Comparison of ENCODE assay signal across 7 mouse cellular contexts in genomic region chr1:69107485-69108158, GRCm38 (mm10). TPM values are rescaled to one million over a fixed set of nuclear protein-coding genes. Genes with fewer than 3 reads are reported as not detected.
DNase-seq lines count a peak whose midpoint lies in the region; ATAC-seq lines count a peak whose summit lies in the region.

Gene Erbb4 (minus strand): TSS chr1:69108059.

- peak within 1 kb of the TSS; percentile 71 for H3K4me3 ChIP-seq in forebrain, embryonic 13.5 days
- peak within 1 kb of the TSS; percentile 85 for H3K4me3 ChIP-seq in hindbrain, embryonic 15.5 days
- peak within 1 kb of the TSS; percentile 61 for H3K4me3 ChIP-seq in midbrain, embryonic 12.5 days

- H3K9me3 ChIP-seq in forebrain, embryonic 13.5 days (replicated peaks), result no peaks in the 10 kb centered on the region
- H3K9me3 ChIP-seq in hindbrain, embryonic 15.5 days, result no peaks in the 10 kb centered on the region
- H3K9me3 ChIP-seq in midbrain, embryonic 12.5 days, result no peaks in the 10 kb centered on the region

- DNase-seq in R1 (ENCODE audit: low read depth, low spot score), result peak; percentile 22
- DNase-seq in left cerebral cortex, adult 8-10 months (ENCODE audit: low spot score in 2 of 2), result peak in 1 of 2 experiments; percentile 12
- DNase-seq in testis, postnatal 14 days (ENCODE audit: low spot score), result peak; percentile 12

- H3K4me1 ChIP-seq in forebrain, embryonic 13.5 days, result peaks cover 23% of the 10 kb centered on the region
- peaks cover 28% of the 10 kb centered on the region for H3K4me1 ChIP-seq in hindbrain, embryonic 15.5 days (replicated peaks)
- H3K4me1 ChIP-seq in midbrain, embryonic 12.5 days, result peaks cover 19% of the 10 kb centered on the region

- H3K9ac ChIP-seq in forebrain, embryonic 13.5 days, result peak within 1 kb of the TSS; percentile 76
- H3K9ac ChIP-seq in hindbrain, embryonic 15.5 days, result peak within 1 kb of the TSS; percentile 76
- H3K9ac ChIP-seq in midbrain, embryonic 12.5 days (replicated peaks), result peak within 1 kb of the TSS; percentile 75

- ATAC-seq in cerebellum, adult (ENCODE audit: insufficient number of reproducible peaks, low FRiP score, low TSS enrichment), result 0 out of 2 replicates have a peak, but pooled peaks have one; percentile 10
- ATAC-seq in forebrain, embryonic 13.5 days, result peak; percentile 57
- peak; percentile 43 for ATAC-seq in hindbrain, embryonic 15.5 days (ENCODE audit: low FRiP score, low read depth)
- ATAC-seq in midbrain, embryonic 12.5 days (ENCODE audit: low FRiP score, low read depth), result peak; percentile 20

- WGBS in forebrain, embryonic 13.5 days, result under 1% methylated on average over 60 of the region's 63 CpGs
- under 1% methylated on average over 63 of the region's 63 CpGs for WGBS in hindbrain, embryonic 15.5 days
- under 1% methylated on average over 63 of the region's 63 CpGs for WGBS in midbrain, embryonic 12.5 days

- H3K27me3 ChIP-seq in forebrain, embryonic 13.5 days, result peaks cover 42% of the 10 kb centered on the region
- no peaks in the 10 kb centered on the region for H3K27me3 ChIP-seq in hindbrain, embryonic 15.5 days
- peaks cover 12% of the 10 kb centered on the region for H3K27me3 ChIP-seq in midbrain, embryonic 12.5 days

- H3K36me3 ChIP-seq in forebrain, embryonic 13.5 days (ENCODE audit: poor library complexity, severe bottlenecking), result no peaks in the 10 kb centered on the region
- no peaks in the 10 kb centered on the region for H3K36me3 ChIP-seq in hindbrain, embryonic 15.5 days
- H3K36me3 ChIP-seq in midbrain, embryonic 12.5 days, result no peaks in the 10 kb centered on the region

- H3K4me2 ChIP-seq in forebrain, embryonic 13.5 days, result peak within 1 kb of the TSS; percentile 98
- H3K4me2 ChIP-seq in hindbrain, embryonic 15.5 days, result peak within 1 kb of the TSS; percentile 96
- H3K4me2 ChIP-seq in midbrain, embryonic 12.5 days (replicated peaks), result peak within 1 kb of the TSS; percentile 90

- H3K27ac ChIP-seq in forebrain, embryonic 13.5 days, result peak within 1 kb of the TSS; percentile 65
- peak within 1 kb of the TSS; percentile 87 for H3K27ac ChIP-seq in hindbrain, embryonic 15.5 days (replicated peaks)
- H3K27ac ChIP-seq in midbrain, embryonic 12.5 days (replicated peaks), result peak within 1 kb of the TSS; percentile 83

RNA-seq across cellular contexts. Expression of gene Erbb4, which starts in this region (rescaled TPM):
- 8.9 and 11.2 TPM in 2 replicates for polyA plus RNA-seq in forebrain, embryonic 13.5 days (2015; fragmentation: Nextera tagmentation; extraction: Ambion mirVana)
- 15.1 and 15.6 TPM in 2 replicates for polyA plus RNA-seq in hindbrain, embryonic 15.5 days (2015; fragmentation: Nextera tagmentation; extraction: Ambion mirVana)
- total RNA-seq in left cerebral cortex, adult 8-10 months (2022), result 10 to 100 TPM; 50.5 to 68.5 (median 57.1) TPM
- 11.1 and 14.0 TPM in 2 replicates for polyA plus RNA-seq in midbrain, embryonic 12.5 days (2016; fragmentation: Nextera tagmentation; extraction: Ambion mirVana)
